Mouse (Mus musculus) heart, postnatal 10 days (tissue): ENCODE measurements around the gene Dmp1. TPM values are rescaled to one million over a fixed set of nuclear protein-coding genes. Genes with fewer than 3 reads are reported as not detected.

Source experiments
- DNase-seq, 2 experiments: peaks; one replicate each; pipeline ENCODE4 v3.0.0; 2021
- intact Hi-C: fragments of 180-260 bp; cut with DNase I; formaldehyde crosslinking; loops from one replicate; pipeline ENCODE4 v1.15.1; 2025
- total RNA-seq, 2 experiments: library from RNA; stranded (reverse); gene quantifications; 2 replicates each; pipeline ENCODE4 v1.2.3; 2021

Dmp1 gene
- total RNA-seq, 2 experiments from 2014 or later, result not detected

GRCm38 (mm10) chr5:104256585-104256984, 54.2 kb downstream of the Dmp1 start:
- intact Hi-C loops, result no loop called here
- DNase-seq, result no peak

- intact Hi-C loops, result no loop called here
- no peak for DNase-seq
These were observed 59.6 kb downstream of the Dmp1 start for GRCm38 (mm10) chr5:104261908-104262461.

DNA sequence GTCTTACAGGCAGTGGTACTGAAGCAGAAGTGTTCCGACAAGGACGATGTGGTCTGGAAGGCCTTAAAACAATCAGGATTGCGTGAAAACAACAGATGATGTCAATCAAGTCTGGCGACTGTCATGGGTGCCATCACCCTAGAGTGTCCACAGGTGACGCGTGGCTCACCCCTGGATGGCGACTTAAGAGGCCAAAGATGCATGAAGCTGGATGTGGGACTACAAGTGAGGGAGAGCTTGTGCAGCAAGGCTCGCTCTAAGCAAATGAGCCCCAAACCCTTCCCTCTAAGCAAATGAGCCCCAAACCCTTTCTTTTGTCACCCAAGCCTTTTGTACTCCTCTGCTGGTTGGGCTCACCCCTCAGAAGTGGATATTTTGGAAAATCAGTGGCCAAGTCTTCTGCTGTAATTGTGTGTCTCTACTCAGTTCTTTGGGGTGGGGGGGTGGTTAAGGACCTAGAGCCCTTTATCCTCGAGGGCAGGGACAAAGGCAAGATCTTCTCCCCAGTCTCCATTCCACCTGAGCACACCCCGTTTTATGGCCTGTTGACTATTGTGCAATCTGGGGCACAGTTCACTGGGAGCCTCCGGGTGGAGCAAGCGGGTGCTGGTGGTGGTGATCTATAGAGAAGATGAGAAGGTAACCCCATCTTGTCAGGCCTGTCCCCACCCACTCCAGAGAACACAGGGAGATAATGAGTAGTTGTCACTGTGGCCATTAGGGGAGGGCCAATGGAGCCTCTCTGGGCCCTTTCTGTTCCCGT, 60.8 kb downstream of the Dmp1 start:
- intact Hi-C loops, result no loop called here
- DNase-seq, result no peak

Other genes with a start within 250 kb of the Dmp1 start
- not detected for gene Hsd17b13, start 225.2 kb upstream of the Dmp1 start, total RNA-seq
- 10 to 100 TPM; 29.4 to 31.6 TPM for gene Hsd17b11, start 180.7 kb upstream of the Dmp1 start, total RNA-seq
- gene Nudt9, start 156.3 kb upstream of the Dmp1 start, total RNA-seq, result 10 to 100 TPM; 45.8 to 46.6 TPM
- not detected for gene Gm17660, start 125.0 kb upstream of the Dmp1 start, total RNA-seq
- 100 to 1,000 TPM; 372 to 394 TPM for gene Sparcl1, start 88.9 kb upstream of the Dmp1 start, total RNA-seq
- not detected for gene Dspp, start 31.9 kb upstream of the Dmp1 start, total RNA-seq
- gene Ibsp, start 96.6 kb downstream of the Dmp1 start, total RNA-seq, result not detected
- gene Mepe, start 122.7 kb downstream of the Dmp1 start, total RNA-seq, result not detected
- gene Spp1, start 232.5 kb downstream of the Dmp1 start, total RNA-seq, result under 1 TPM in 1 of 2 experiments, not detected in 1; 0.17 TPM